Mouse (Mus musculus) kidney, adult 2 months (tissue): ENCODE data around the gene Tent5b.

Experiments
- CTCF ChIP-seq: fragments of 200-500 bp; conservative IDR thresholded peaks from 2 replicates; pipeline ENCODE4 v1.5.1; 2011; ENCODE audit warnings: low read depth, mild to moderate bottlenecking, control low read depth, low read length, moderate library complexity, mixed read lengths; ENCODE audit not compliant: insufficient read depth, insufficient read length
- POLR2A ChIP-seq: fragments of 200-500 bp; IDR thresholded peaks from one replicate; pipeline ENCODE4 v1.6.1; 2011; ENCODE audit warnings: low read depth, low read length, control low read depth

GRCm38 (mm10) chr4:133443085-133443484 is 36.8 kb upstream of the Tent5b start:
- TF ChIP-seq CTCF (no peak), POLR2A (no peak)
